Mouse (Mus musculus) heart, adult 2 months (tissue): ENCODE results near the gene Arhgef28.

Source experiments
- CTCF ChIP-seq: fragments of 200-600 bp; IDR thresholded peaks from 2 replicates; pipeline ENCODE4 v1.8.1; 2022; ENCODE audit warnings: antibody characterized with exemption, mild to moderate bottlenecking, moderate library complexity
- EP300 ChIP-seq: fragments of 200-500 bp; IDR thresholded peaks from 2 replicates; pipeline ENCODE4 v1.6.1; 2011; ENCODE audit warnings: low read depth, low read length, control low read depth; ENCODE audit not compliant: insufficient read depth
- POLR2A ChIP-seq: fragments of 200-500 bp; IDR thresholded peaks from 2 replicates; pipeline ENCODE4 v1.6.1; 2011; ENCODE audit warnings: mild to moderate bottlenecking, low read depth, low read length, control low read depth; ENCODE audit not compliant: insufficient read depth

- TF ChIP-seq CTCF: no peak
- TF ChIP-seq POLR2A: no peak
- no peak for TF ChIP-seq EP300
These were observed 33.2 kb downstream of the Arhgef28 start for GRCm38 (mm10) chr13:98173008-98173407.
